Mouse (Mus musculus) mouse embryonic stem cell (cell line): ENCODE measurements around the gene Aqp6.

ENCODE experiments used
- in situ Hi-C, 2 experiments: fragments of 300-500 bp; cut with MboI; formaldehyde crosslinking; loops; 1 replicate in 1 of 2; 3 replicates in 1 of 2; pipeline ENCODE4 v1.14.3; 2019 to 2020; ENCODE audit warnings: low sequenced_read_pairs in 2 of 2, low pct_unique_long_range_greater_than_20kb in 1 of 2, mixed read lengths in 1 of 2; ENCODE audit not compliant: unreplicated experiment in 1 of 2

Gene Aqp6

GRCm38 (mm10) chr15:99594951-99595350 lies 6.2 kb upstream of the Aqp6 start:
- in situ Hi-C loops, result loop anchor here (5.0 to 10.0 kb wide), 3 partner anchors 72 to 320 kb away; no protein-coding TSS in a partner anchor

- in situ Hi-C loops, result loop anchor here in 1 of 2 experiments (5.0 to 10.0 kb wide), 2 partner anchors 94 to 319 kb away; no protein-coding TSS in a partner anchor
Measured at GRCm38 (mm10) chr15:99596056-99596687, 5.0 kb upstream of the Aqp6 start.

- in situ Hi-C loops, result loop anchor here in 1 of 2 experiments (5.0 to 10.0 kb wide), 2 partner anchors 95 to 318 kb away; no protein-coding TSS in a partner anchor
Measured at GRCm38 (mm10) chr15:99596841-99597240, 4.4 kb upstream of the Aqp6 start.

DNA sequence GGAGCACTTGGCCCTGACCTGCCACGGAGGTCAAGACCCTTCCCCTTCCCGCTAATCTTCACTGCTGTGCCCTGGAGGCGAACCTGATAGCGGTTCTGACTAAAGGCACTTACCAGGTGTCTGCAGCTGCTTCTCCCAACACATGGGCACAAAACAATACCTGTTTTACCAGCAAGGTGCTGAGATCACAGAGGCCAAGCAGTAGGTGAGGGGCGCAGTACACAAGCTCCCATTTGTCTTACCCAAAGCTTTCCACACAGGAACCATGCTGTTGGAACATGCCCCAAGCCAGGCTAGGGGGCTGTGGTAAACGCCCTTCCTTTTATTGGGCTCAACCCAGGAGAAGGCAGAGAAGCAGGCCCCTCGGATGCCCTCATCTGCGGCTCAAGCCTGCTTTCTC lies 3.6 kb upstream of the Aqp6 start:
- in situ Hi-C loops, result loop anchor here in 1 of 2 experiments (5.0 to 10.0 kb wide), 2 partner anchors 95 to 317 kb away; no protein-coding TSS in a partner anchor

- in situ Hi-C loops, result loop anchor here in 1 of 2 experiments (5.0 to 10.0 kb wide), 2 partner anchors 97 to 315 kb away; no protein-coding TSS in a partner anchor
Measured at GRCm38 (mm10) chr15:99599245-99600070, 1.7 kb upstream of the Aqp6 start.

- in situ Hi-C loops, result no loop called here
Measured at GRCm38 (mm10) chr15:99601823-99602120, 572 bp downstream of the Aqp6 start.

GRCm38 (mm10) chr15:99602206-99602820 lies 1.1 kb downstream of the Aqp6 start:
- in situ Hi-C loops, result no loop called here

GRCm38 (mm10) chr15:99603216-99603615 lies 2.0 kb downstream of the Aqp6 start:
- in situ Hi-C loops, result no loop called here

- in situ Hi-C loops, result no loop called here
Measured at GRCm38 (mm10) chr15:99605595-99605994, 4.4 kb downstream of the Aqp6 start.

GRCm38 (mm10) chr15:99606515-99606914 lies 5.3 kb downstream of the Aqp6 start:
- in situ Hi-C loops, result no loop called here

DNA sequence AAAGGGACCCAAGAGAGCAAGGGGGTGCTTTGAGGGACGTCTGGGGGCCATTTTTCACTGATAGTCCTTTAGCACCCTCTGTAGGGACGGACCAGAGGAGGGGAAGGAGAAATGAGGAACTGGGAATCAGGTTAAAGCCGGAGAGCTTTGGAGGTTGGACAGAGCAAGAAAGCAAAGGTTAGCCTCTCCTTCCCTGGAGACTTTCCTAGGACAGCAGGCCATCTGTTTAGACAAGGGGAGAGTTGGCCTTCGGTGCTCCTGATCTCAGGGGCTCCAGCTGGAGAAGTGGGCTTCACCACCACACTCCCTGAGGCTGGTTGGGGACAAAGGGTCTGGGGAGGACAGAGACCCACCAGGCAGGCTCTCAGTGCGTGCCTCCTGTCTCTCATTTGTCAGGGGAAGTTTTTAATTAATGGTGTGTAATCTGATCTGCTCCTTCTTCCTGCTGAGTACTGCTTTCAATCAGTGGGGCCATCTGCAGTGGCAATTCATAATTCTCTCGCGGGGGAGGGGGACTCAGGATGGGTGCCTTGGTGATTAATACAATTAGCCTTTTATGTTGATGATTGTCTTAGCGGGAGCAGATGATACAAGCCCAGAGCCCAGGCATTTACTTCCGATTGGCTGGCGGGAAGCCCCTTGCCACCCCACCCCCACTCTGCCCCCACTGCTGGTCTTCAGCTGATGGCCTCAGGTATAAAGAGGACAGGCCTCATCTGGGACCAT lies 6.4 kb downstream of the Aqp6 start:
- in situ Hi-C loops, result no loop called here

- in situ Hi-C loops, result no loop called here
Measured at GRCm38 (mm10) chr15:99608382-99609125, 7.4 kb downstream of the Aqp6 start.

- in situ Hi-C loops, result no loop called here
Measured at GRCm38 (mm10) chr15:99611563-99611962, 10.4 kb downstream of the Aqp6 start.

DNA sequence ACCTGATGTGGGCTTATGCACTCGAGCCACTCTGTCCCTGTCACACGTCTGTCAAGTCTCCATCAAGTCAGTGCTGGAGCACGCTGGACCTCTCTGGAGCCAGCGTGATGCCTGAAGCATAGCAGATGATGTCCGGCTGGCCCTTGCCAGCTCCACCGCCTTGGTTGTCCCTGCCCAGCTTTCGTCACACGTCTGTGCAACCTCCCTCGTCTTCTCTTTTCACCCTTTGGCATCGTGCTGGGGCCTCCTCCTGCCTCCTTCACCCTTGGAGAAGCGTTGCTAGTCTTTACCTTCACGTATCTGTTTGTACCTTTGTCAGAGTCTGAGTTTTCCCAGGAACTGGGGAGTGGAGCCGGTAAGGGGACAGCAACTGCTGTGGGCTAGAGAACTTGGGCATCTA lies 13.1 kb downstream of the Aqp6 start:
- in situ Hi-C loops, result no loop called here

DNA sequence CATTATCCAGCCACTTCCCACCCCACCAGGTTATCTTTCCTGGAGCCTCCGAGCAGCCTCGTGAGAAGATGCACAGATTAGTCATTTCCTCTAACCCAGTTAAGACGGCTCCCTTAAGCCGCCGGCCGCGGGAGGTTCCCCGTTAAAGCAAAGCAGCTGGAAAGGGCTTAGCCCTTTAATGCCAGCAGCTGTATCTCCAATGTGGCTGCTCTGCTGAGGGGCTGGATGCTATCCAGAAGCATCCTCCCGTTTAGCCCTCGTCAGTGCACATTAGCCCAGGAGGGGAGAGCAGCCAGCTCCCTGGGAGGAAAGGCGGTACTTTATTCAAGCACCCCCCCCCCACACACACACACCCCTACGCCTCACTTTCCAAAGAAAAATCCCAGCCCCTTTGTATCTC lies 13.6 kb downstream of the Aqp6 start:
- in situ Hi-C loops, result no loop called here

DNA sequence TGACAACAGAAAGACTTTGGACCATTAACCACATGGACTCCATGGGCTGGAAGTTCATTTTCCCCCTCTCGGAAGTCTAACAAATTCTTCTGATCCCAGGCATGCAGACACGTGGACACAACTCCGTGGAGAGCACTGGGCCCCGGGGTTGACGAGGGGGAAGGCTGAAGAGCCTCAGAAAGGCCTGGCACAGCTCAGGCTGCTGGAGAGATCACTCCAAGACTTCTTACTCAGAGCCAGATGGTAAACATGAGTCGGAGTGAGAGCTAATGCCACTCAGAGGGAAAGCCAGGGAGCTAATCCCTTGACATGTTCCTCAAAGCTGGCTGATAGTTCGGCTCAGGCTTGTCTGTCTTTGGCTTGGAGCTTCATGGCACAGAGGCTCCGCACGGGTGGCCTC lies 14.0 kb downstream of the Aqp6 start:
- in situ Hi-C loops, result no loop called here

- in situ Hi-C loops, result no loop called here
Measured at GRCm38 (mm10) chr15:99618595-99618994, 17.4 kb downstream of the Aqp6 start.

- in situ Hi-C loops, result no loop called here
Measured at GRCm38 (mm10) chr15:99619821-99620220, 18.6 kb downstream of the Aqp6 start.
